Mouse (Mus musculus) heart, postnatal 36 days (tissue): ENCODE data around the gene Syt17. TPM values are rescaled to one million over a fixed set of nuclear protein-coding genes. Genes with fewer than 3 reads are reported as not detected.

Source experiments
- DNase-seq, 2 experiments: peaks; one replicate each; pipeline ENCODE4 v3.0.0; 2021 to 2022
- intact Hi-C: fragments of 180-260 bp; cut with DNase I; formaldehyde crosslinking; loops from one replicate; pipeline ENCODE4 v1.15.1; 2025
- total RNA-seq, 2 experiments: library from RNA; stranded (reverse); gene quantifications; 2 replicates each; pipeline ENCODE4 v1.2.3; 2021

Syt17 gene
- total RNA-seq, 2 experiments from 2014 or later: 1.5 to 2.1 TPM

DNA sequence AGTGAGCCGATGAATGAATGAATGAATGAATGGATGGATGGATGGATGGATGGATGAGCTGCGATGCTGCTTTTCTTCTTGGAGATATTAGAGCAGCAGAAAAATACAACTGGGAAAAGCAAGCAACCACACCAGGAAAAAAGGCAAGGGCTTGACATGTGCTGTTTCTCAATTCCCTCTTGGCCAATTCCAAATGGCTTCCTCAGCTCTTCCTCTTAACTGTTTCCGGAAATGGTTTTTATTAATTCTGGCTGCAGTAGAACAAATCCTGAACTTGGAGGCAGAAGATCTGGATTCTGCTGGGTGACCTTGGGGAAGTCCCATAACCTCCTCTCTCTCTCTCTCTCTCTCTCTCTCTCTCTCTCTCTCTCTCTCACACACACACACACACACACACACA is 20.0 kb upstream of the Syt17 start:
- DNase-seq: no peak
- intact Hi-C loops: no loop called here

DNA sequence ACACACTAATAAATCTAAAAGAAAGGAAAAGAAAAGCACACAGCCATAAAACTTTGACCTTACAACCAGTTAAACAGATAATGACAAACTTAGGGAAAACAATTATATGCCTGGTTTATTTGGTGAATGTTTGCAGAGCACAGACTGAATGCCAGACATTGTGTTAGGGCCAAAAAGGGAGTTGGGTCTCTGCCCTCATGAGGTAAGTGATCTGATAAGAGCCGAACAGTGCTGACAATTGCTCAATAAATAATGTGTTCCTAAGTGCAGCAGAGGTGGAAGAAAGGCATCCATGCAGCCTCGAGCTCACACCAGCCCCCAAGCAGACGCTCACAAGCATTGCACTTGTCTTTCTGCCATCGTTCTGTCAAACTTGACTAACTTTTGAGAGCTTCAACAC is 16.4 kb upstream of the Syt17 start:
- intact Hi-C loops: no loop called here
- no peak for DNase-seq

DNA sequence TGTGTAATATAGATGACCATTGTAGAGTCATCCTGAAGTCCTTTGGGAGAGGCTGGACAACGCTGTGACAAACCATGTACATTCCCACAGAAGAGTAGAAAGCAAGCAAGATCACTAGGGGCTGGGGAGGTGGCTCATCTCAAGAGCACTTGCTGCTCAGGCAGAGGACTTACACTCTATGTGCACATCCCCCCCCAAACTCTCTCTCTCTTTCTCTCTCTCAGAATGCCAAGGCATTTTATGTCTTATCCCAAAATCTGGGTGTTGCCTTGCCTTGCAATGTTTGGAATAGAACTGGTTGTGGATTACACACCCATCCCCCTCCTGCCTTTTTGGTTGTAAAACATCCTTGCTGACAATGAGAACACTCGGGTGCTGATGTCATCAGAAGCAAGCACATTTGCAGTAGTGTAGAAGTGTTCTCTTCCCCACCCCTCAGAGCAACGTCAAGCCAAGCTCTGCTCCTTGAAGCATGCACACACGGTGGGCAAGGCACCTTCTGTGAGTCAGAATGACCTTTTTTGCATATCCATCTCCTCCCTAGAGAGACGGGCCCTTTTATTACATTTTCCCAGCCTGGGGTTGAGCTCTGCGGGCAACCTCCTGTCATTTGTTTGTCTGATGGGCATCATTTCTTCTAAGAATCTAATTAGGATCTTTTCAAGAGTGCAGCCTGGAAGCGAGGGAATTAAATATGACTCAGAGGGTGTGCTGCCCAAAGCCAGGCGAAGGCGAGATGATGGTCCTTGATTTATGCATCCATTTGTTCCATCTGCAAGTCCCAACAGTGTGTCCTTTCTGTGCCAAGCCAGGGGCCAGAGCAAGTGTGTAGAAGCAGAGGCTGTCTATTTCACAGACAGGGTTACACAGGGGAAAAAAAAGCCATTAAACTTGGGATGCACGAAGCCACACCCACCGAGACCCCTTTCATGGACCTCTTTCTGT is 15.1 kb upstream of the Syt17 start:
- DNase-seq: no peak
- intact Hi-C loops: no loop called here

DNA sequence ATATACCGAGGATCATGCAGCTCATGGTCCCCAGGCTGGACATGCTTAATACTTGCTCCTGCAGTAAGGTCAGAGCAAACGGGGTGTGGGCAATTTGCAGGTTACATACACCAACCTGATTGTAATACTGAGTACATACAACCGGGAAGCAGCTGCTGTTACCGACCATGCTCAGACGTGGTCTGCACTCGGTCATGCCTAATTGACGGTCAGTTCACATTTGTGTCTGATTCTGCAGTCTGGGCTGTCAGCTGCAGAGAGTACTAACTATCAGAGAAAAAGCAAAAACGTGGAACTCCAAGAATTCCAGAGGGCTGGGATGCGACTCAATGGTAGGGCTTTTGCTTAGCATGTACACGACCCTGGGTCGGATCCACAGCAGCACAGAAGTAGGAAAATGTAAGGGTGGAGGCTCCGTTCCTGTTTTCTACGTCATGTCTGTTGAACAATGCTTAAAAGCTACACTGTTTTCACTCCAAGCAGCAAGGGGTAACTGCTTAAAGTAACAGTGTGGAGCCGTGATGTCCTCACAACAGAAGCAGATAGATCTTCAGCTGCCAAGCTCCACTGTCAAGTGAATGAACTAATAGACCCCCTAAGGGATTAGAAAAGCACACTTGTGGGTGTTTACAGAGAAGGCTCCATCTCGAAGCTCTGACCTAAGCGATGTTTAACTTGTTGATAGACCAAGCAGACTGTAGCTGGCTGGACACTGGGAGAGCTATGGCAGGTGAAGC is 13.5 kb upstream of the Syt17 start:
- intact Hi-C loops: no loop called here
- DNase-seq: no peak

DNA sequence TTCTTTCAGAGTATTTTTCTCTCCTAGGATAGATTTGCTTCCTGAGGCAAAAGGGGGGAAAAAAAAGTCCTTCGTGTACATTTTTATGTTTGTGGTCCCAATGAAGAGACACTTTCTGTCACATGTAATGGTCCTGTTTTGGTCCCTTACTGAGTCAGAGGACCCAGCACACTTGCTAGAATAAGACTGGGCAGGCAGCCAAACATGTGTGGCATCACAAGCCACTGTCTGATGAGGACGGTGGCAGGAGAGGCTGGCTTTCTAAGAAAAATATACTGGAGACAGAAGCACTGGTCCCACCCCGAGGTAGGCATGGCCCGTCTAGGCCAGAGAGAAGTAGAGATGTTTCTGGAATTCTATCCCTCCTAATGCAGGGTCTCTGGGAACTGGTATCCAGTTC is 5.7 kb upstream of the Syt17 start:
- intact Hi-C loops: no loop called here

DNA sequence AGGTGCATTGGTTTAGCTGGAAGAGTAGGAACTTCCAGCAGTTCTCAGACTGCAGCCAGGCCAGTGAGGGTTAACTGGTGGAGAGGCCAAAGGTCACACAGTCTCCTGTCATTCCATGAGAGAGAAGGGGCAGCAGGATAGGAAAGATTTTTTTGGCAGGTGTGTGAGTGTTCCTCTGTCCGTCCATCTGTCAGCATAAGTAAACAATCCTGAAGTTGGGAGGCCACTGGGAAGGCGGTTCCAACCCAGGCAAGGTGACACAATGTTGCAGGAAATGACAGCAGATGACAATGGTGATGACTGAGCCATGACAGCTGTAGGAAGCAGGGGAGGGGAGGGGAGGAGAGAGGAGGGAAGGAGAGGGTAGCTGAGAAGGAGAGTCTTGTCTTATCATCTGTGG is 4.9 kb upstream of the Syt17 start:
- no peak for DNase-seq
- intact Hi-C loops: no loop called here

More for the DNA sequence above, 5.7 kb upstream of the Syt17 start:
- no peak for DNase-seq

DNA sequence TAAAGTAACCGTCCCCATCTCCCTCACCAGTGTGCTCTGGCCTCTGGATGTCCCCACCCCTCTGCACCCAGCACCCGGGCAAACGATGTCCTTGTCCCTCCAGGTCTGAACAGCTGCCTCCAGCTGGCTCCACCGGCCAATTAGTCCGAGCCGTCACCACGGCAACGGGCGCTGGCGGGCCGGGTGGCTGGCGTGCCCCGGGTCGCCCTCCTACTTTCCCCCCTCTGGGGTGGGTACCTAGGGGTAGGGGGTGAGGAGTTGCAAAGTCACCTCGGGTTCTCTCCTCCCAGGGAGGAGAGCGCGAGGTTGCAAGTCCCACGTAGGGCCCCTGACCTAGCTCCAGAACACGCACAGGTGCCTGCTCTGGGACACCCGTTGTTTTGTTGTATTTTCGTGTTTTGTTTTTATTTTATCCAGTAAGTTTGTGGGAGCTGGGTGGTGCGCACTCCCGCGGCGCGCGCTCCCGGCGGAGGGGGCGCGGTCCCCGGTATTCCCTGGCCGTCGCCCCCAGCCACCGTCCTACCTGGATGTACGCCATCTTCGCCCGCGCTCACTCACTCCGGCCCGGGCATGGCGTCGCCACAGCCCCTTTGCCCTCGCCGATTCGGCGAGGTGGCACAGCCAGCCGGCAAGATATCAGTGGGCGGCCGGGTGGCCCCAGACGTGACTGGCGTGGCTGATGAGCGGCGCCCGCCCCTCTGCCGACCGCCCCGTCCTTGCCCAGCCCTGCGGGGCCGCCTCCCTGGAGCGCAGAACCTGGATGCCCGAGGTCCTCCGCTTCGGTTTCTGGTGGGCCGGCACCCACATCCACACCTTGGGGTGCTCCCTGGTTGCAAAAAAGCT is 510 bp downstream of the Syt17 start:
- DNase-seq: peak; percentile 58 to 66
- intact Hi-C loops: loop anchor here (1.0 to 5.0 kb wide), 5 partner anchors 43 to 241 kb away; partner anchors contain the start of gene Itpripl2

DNA sequence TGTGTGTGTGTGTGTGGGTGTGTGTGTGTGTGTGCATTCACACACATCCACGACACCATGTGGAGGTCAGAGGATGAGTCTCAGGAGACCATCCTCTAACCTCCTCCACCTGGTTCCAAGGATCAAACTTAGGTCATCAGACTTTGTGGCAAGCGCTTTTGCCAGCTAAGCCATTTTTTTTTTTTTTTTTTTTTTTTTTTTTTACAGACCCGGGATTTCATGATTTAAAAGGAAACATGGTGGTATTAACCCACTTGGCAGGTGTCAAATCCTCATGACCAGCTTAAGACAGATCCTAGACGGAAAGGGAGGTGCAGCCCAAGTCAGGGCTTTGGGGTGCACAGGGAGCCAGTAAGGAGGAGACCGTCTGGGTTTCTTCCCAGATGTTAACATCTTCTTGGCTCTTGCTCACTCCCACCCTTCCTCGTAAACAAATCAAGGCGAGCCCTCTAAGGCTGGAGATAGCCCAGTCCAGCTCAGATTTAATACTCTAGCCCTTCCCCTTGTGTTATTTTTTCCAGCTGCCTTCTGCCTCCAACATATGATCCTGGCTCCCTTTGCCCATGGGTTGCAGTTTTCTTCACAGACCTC is 4.0 kb downstream of the Syt17 start:
- no peak for DNase-seq
- intact Hi-C loops: no loop called here

DNA sequence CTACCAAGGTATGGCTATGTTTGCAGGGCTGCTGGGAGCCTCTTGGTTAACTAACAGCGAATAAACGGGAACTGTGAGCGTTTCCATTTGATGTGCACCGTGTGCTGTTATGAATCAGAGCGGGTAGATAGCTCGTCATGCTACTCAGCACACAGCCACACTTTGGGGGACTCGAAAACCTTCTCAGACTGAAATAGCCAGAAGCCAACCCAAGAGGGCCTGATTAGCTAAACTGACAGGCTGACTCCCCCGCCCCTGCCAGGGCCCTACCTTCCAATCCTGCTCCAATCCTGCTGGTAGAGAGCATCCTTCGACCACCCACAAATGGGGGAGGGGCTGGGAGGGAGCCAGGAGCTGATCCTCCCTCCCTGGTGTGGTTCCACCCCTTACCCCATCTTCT is 4.7 kb downstream of the Syt17 start:
- intact Hi-C loops: no loop called here
- no peak for DNase-seq

DNA sequence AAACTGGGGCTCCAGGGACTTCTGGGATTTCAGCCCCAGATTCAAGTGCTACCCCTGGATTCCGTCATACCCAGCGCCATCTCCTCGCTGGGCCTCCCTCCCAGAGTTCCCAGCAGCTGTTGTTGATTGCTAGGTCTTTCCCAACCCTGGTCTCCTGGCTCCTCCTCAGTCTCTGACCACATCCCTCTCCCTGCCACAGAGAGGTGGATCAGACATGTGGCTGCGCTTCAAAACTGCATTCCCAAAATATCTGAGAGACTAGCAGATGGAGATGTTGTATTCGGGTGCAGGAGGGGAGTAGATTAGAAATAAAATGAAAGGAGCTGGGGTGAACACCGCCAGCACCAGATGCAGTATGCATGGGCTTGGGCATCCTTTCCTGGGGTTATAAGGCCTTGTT is 6.5 kb downstream of the Syt17 start:
- peak; percentile 34 to 52 for DNase-seq
- intact Hi-C loops: no loop called here

DNA sequence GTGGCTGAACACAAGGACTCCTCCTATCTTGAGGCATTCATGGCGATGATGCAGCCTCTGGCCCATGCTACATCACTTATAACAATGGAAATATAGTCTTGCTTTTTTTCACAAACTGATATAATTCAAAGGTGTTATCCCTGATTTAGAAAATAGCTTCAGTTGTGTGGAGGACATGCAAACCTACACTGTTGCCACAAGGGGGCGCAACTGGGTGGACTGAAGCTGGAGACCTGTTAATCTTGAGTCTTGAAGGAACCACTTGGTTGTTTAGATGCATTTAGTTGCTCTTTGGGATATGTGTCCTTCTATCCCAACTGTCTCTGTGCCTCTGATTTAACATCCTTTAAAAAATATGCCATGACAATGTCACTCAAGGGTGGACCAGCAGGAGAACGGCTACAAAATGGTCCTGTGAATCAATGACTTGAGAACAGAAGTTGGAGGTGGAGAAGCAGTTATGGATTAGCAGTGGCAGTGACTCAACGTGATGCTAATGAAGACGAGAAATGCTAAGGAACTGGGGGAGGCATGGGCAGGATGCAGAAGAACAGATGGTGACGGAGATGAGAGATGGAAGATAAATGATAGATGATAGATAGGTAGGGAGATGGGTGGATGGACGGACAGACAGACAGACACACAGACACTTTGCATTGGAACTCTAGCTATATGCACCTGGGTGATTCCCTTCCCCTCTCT is 10.8 kb downstream of the Syt17 start:
- peak in 1 of 2 experiments; percentile 41 for DNase-seq
- intact Hi-C loops: no loop called here

DNA sequence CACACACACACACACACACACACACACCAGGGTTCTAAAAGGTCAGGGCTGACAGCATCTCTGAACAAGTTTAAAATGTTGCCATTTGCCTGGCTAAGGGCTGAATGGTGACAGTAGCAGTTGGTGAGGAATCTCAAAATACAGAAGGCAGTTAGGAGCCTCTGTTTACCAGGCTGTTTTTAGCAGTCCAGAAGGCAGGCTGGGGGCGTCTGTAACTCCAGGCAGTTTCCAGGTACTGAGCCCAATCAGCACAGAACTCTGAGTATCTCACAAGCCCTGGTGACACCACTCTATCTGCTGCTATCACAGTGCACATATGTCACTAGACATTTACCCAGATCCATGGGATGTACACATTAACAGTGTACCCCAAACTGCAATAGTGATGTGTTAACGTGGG is 19.1 kb downstream of the Syt17 start:
- DNase-seq: no peak
- intact Hi-C loops: no loop called here

DNA sequence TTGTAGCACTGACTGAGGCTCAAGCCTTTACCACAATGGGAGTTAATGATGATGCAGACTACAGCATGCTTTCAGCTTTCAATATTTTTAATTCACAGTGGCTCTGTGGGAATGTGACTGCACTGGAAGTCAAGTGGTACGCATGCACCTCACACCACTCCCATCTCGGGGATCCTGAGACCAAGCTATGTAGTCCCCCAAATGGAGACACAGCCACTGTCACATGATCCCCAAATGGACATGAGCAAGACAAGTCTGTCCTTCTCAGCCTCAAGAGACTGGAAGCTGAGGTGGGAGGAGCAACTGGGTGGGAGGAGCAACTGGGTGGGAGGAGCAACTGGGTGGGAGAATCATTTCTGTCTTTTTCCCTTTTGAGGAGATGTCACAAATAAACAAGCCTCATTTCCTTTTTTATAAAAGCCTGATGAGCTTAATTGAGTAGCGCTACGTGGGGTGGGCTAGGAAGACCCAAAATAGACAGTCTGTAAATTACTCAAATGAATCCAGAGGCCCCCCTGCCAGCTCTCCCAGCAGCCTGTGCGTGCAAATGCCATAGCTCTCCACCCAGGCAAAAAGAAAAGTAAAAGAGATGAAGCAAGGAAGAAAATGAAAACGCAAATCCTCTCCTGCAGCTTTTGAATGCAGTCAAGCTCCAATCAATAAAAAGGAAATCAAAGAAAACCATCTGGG is 28.4 kb downstream of the Syt17 start:
- intact Hi-C loops: no loop called here
- DNase-seq: no peak

DNA sequence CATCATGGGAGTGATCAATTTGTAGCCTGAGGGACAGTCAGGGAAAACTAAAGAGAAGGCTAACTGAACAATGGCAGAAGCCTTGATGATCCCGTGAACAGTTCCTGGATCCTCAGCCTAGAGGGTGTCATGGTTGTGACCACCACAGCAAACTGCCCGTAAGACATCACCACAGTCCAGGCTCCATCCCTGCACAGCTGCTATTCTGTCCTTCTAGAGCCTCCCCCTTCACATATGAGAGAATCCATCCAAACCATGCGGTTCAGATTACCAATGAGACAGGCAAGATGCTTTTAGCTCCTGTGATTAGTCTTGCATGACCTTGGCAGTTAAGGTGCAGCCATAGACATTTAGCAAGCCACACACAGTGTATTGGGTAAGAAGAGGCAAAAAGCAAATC is 33.8 kb downstream of the Syt17 start:
- DNase-seq: no peak
- intact Hi-C loops: no loop called here

DNA sequence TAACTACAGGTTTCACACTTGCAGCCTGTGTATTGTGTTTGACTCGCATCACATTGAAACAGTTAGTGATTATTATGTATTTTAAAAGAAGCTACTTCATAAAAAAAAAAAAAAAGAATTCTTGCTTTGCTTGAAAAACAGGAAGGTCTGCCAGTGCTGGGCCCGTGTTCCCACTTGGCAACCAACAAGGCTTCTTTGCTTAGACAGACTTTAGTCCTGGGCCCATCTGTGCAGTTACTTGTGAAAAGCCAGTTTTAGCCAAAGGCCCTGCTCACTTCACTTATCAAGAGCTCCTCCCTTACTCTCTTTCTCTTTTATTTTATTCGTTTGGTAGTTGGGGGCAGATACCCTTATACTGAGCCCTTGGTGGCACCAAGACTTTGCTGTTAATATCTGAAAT is 36.1 kb downstream of the Syt17 start:
- intact Hi-C loops: no loop called here
- no peak for DNase-seq

DNA sequence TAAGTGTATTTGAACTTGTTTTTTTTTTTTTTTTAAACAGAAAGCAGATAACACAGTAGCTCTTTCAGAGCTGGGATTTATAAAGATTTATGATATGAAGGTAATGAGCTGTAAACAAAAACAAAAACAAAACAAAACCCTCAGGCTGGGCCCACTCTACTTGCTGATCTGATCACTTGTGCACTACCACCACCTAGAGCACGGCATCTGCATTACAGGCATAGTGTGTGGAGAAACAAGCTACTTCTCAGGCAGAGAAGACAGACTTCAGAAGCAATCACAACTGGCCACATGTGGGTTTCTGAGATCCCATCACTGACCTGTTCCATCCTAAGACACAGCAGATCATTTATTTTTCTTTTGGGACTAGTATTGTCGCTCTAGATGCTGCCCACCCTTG is 38.6 kb downstream of the Syt17 start:
- intact Hi-C loops: loop anchor here (1.0 kb wide), 1 partner anchor 104 kb away; no protein-coding TSS in a partner anchor
- DNase-seq: peak in 1 of 2 experiments; percentile 43

DNA sequence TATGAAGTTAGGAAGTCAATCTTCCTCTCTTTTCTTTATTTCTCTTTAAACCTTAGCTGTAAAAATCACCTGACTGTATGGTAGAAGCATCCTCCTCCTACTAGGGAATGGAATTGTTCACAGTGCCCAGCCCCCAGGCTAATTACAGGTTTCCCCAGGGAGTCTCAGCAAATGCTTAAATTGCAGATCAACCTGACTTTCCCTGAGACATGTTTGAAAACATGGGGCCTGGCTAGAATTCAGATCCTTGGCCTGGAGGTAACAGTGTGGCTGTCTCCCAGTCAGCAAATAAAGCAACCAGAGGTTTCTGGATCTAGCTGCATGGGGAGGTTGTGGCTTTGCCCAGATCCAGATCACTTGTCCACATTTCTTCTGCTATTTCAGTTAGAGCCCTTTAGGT is 42.8 kb downstream of the Syt17 start:
- DNase-seq: no peak
- intact Hi-C loops: no loop called here

DNA sequence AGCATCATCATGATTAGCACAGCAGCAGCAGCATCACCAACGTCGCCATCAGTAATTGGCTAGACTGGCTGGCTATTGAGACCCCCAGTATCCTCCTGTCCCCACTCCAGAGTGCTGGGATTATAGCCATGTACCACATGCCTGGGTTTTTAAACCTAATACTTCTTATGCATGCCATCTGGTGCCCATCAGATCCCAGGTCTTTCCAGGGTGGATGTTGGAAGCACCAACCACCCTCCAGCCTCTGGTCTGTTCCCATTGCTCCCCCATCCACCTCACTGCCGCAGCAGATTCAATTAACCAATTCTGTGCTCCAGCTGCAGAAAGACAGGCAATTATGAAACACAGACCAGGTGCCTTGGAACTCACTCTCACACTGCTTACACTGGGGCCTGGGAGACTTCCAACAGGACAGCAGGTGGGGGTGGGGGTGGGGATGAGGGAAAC is 45.4 kb downstream of the Syt17 start:
- no peak for DNase-seq
- intact Hi-C loops: no loop called here

DNA sequence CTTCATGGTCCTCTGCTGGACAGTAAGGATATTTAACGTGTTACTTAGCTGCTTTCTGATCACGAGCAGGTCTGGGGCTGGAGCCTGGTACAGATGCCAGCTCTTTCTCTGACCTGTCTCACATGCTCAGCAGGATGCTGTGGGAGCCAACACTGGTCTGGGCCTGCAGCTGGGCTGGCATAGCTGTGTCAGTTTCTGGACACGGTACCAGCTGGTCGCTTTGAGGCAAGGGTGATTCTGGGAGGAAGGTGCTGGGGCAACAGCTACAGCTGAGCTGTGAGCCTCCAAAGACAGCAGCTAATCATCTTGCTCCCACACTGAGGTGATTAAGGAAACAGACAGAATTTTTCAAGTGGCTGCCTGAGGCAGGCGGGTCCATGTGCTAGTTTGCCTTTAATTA is 46.1 kb downstream of the Syt17 start:
- intact Hi-C loops: no loop called here
- no peak for DNase-seq
